Comparison of ENCODE assay signal across 33 mouse cellular contexts in the genomic region with DNA sequence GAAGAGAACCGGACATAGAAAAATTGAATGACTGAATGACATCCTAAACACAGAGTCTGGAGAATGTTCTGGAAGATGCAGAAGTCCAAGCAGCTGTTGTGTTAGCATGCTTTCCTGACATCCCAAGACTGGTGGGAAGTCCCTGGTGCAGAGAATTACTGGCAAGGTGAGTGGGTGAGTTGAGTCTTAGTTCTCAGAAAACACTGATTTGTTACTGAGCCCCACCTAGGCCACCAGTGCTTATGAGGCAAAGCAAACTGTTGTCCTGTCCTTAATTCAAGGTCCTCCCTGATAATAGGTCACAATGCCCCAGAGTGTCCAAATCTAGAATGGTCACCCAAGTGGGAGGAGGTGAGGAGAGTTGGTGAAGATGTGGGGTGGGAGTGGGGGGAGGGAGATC. TPM values are rescaled to one million over a fixed set of nuclear protein-coding genes. Genes with fewer than 3 reads are reported as not detected.
"Had no signal": no experiment of that assay in that cellular context is flagged by ENCODE, and none has a peak within 500 bp of the region (broad histone marks: within the 10 kb centered on the region; RNA-seq: fewer than 3 reads in every experiment).

A gene (plus strand): TSS at position 301 of the 400 bp plus-strand sequence.
A gene (plus strand): TSS at position 321 of the 400 bp plus-strand sequence.

- H3K36me3 ChIP-seq: embryonic facial prominence, embryonic 10.5 days; embryonic facial prominence, embryonic 12.5 days; embryonic facial prominence, embryonic 13.5 days; embryonic facial prominence, embryonic 15.5 days; forebrain, embryonic 10.5 days; forebrain, embryonic 12.5 days; forebrain, embryonic 15.5 days had no signal

- H3K27me3 ChIP-seq: embryonic facial prominence, embryonic 12.5 days; embryonic facial prominence, embryonic 13.5 days; embryonic facial prominence, embryonic 15.5 days; forebrain, embryonic 15.5 days had no signal

- DNase-seq: cerebellum, adult 8-10 months; cerebellum, adult 9-10 months; cerebellum, adult 9-11 months; cerebellum, postnatal 10 days; cerebellum, postnatal 14 days; cerebellum, postnatal 25 days; cerebellum, postnatal 36 days; embryo, embryonic 11 days; forebrain, postnatal 0 days; gastrocnemius, adult 2 months; gastrocnemius, postnatal 10 days; gastrocnemius, postnatal 14 days; gastrocnemius, postnatal 25 days; gastrocnemius, postnatal 36 days; heart, adult 18-20 months; heart, adult 2 months had no signal

- H3K27ac ChIP-seq: embryonic facial prominence, embryonic 10.5 days; embryonic facial prominence, embryonic 12.5 days; embryonic facial prominence, embryonic 13.5 days; embryonic facial prominence, embryonic 15.5 days; forebrain, embryonic 10.5 days; forebrain, embryonic 12.5 days; forebrain, embryonic 13.5 days; forebrain, embryonic 15.5 days; gastrocnemius, adult 2 months; heart, adult 2 months had no signal

- H3K4me3 ChIP-seq: embryonic facial prominence, embryonic 10.5 days; embryonic facial prominence, embryonic 12.5 days; embryonic facial prominence, embryonic 13.5 days; embryonic facial prominence, embryonic 15.5 days; erythroblast, embryonic 14.5 days; forebrain, embryonic 10.5 days; forebrain, embryonic 12.5 days; forebrain, embryonic 13.5 days; forebrain, embryonic 15.5 days; gastrocnemius, adult 2 months; heart, adult 2 months had no signal

- H3K4me1 ChIP-seq: forebrain, embryonic 15.5 days had no signal

RNA-seq across cellular contexts. Expression of the first gene that starts in this region (rescaled TPM):
- polyA plus RNA-seq: cortical plate, adult 2 months; embryonic facial prominence, embryonic 10.5 days; embryonic facial prominence, embryonic 11.5 days; embryonic facial prominence, embryonic 12.5 days; embryonic facial prominence, embryonic 13.5 days; embryonic facial prominence, embryonic 14.5 days; embryonic facial prominence, embryonic 15.5 days; erythroblast, embryonic 14.5 days; forebrain, embryonic 11.5 days; forebrain, embryonic 12.5 days; forebrain, embryonic 14.5 days; forebrain, embryonic 16.5 days; forebrain, postnatal 0 days; frontal cortex, adult 2 months; gonadal fat pad, adult 2 months; heart, adult 2 months had no signal

RNA-seq across cellular contexts. Expression of the second gene that starts in this region (rescaled TPM):
- polyA plus RNA-seq: cortical plate, adult 2 months; embryonic facial prominence, embryonic 10.5 days; embryonic facial prominence, embryonic 11.5 days; embryonic facial prominence, embryonic 12.5 days; embryonic facial prominence, embryonic 13.5 days; embryonic facial prominence, embryonic 14.5 days; erythroblast, embryonic 14.5 days; forebrain, embryonic 11.5 days; forebrain, embryonic 12.5 days; forebrain, embryonic 14.5 days; frontal cortex, adult 2 months; heart, adult 2 months had no signal
